Mouse (Mus musculus): Measurements from ENCODE around the gene Spef1.

Spef1 gene

DNA sequence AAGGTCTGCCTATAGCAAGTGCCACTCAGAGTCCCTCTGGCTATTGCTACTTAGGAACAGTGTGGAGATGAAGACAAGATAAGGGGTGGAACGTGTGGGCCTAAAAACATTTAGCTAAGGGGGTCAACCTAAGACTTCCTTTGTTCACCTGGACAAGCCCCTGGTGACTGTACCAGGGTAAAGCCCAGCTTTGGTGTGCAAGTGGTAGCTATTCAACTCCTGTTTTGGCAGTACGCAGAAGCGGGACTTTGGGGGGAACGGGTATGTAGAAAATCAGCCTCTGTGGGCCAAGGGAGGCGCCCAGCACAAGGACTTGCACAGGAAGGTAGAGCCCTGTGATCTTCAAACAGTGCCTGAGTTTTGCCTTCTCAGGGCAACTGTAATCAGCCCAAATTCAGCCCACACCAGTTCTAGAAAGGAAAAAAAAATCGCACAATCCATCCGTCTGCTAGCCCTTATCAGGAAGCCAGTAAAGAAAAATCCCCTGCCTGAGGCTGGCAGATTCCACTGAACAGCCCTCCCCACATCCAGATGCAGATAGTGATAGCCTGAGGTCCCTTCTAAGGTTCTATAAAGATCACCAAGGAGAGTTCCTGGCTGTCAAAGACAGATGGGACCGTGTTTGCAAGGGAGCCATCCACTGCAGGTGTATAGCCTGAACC, 18.6 kb upstream of the Spef1 start:
- DNase-seq = no peak

DNA sequence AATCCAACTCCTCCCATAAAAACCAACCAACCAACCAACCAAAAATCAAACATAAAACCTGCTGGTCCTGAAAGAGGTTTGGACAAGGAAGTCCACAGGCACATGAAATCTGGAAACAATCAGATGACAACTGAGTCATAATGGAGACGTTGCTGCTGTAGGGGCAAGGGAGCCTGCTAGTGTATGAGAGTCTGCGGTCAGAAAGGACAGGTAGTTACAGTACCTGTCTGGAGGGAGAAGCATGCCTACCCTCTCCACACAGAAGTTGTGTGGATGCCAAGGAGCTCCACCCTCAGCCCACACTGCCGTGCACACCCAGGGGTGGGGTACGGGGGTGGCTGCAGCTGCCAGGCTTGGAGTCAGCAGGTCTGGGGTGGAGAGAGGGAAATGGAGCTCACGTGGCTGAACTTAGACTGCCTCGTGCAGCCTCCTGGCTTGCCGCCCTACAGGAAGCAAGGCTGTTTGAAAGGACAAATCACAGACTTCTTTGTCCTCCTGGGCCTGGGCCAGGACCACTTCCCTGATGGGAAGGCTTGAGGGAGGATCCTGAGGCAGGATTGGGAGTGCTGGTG, 17.4 kb upstream of the Spef1 start:
- DNase-seq = peak; percentile 95

DNA sequence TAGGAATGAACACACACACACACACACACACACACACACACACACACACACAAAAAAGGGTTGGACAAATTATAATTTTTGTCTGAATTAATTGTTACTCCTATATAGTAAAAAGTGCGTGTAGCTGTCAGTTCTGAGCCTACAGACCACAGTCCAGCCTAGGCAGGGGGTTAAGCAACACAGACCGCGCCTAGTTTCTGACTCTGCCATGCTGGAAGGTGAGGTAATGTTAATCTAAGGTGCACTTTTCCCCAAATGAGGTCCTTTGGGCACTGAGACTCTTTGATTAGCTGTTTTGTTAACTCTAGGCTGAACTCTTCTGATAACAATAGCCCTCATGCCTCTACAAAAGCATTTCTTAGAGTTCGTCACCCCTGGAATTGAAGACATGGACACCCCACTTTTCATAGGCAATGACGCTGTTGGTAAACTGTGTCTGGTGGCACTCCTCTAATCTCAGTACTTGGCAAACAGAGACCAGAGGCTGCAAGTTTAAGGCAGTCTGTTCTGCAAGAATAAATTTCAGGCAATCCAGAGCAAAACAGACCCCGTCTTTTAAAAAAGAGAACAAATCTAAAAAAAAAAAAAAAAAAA, 16.8 kb upstream of the Spef1 start:
- DNase-seq = no peak

GRCm38 (mm10) chr2:131201262-131201661, 14.2 kb upstream of the Spef1 start:
- DNase-seq = no peak

- DNase-seq = no peak
Measured at GRCm38 (mm10) chr2:131200710-131201109, 13.6 kb upstream of the Spef1 start.

DNA sequence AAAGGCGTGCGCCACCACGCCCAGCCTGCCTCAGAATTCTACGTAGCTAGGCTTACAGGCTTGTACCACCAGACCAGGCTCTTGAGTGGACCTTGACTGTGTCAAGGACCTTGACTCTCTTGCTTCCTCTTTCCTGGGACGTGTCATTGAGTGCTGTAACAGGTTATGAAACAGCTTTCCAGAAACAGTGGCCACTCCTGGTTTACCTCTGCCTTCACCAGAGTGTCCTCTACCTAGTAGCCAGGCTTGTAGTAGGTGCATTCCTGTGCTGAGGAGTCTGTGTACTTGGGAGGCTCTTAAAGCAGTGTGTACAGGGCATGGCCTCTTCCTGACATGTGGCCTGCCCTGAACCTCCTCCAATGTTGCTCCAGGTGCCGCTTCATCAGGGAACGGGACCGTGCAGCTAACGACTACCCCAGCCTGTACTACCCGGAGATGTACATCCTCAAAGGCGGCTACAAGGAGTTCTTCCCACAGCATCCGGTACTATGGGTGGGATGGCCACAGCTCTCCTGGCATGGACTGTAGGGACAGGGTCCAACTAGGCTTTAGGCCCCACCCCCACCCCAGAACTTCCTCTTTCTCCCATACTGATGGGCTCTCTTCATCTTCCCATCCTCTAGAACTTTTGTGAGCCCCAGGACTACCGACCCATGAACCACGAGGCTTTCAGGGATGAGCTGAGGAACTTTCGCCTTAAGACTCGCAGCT, 9.7 kb upstream of the Spef1 start:
- DNase-seq = no peak

GRCm38 (mm10) chr2:131191005-131191390, 3.9 kb upstream of the Spef1 start:
- DNase-seq = no peak

DNA sequence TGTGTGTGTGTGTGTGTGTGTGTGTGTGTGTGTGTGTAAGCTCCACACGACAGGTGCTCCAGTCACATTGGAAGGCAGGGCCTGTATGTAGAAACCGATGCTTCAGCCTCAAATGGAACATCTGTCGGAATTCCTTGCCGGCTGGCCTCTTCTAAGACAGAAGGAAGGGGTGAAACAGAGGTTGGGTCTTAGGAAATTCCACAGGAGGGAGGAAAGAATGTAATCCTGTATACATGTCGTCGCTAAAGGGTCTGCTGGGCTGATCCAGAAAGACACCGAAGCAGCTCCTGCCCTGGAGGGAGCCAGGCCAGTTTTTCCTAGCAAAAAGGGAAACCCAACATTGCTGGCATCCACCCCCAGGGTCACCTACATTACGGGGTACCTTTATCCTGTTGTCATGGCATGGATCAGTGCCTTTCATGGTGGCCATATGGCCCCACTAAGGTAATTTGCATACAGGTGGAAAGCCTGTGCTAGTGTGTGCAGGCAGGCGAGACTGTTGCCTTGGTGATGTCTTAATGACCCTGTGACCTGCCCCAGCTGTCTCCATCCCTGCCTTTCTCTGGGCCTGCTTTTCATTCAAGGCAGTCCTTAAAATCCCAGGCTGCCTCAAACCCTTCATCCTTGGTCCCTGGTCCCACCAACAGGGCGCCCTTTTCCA, 3.4 kb upstream of the Spef1 start:
- peak; percentile 66 for DNase-seq

GRCm38 (mm10) chr2:131189521-131190309, 2.6 kb upstream of the Spef1 start:
- DNase-seq = no peak

DNA sequence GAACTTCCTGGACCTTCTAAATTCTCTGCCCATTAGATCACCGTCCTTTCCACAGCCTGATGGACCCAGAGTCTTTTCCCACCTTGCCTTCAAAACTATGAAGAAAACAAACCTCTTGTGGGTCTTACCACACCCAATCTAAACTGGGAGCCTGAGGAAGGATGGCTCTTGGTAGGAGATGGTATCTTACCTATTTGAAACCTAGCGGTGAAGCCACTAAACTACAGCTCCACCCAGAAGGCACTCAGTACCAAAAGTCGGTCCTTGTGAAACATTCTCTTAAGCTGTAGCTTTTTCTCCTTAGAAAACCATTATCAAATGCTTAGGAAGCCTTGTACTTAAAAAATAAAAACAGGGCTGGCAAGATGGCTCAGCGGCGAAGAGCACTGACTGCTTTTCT, 1.2 kb upstream of the Spef1 start:
- DNase-seq = no peak

DNA sequence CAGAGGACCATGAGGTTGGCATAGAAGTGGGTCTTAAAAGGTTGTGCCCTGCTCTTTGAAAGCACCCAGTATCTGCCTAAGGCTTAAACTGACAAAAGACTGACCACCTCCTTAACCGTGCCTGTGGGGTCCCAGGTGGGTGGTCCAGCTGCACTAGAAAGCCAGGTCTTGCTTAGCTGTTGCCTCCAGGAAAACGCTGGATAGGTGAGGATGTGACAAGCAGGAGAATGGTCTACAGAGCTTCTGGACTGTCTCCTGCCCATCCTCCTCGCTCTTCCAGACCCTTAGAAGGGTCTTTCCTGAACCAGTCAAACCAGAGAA, 480 bp upstream of the Spef1 start:
- no peak for DNase-seq

DNA sequence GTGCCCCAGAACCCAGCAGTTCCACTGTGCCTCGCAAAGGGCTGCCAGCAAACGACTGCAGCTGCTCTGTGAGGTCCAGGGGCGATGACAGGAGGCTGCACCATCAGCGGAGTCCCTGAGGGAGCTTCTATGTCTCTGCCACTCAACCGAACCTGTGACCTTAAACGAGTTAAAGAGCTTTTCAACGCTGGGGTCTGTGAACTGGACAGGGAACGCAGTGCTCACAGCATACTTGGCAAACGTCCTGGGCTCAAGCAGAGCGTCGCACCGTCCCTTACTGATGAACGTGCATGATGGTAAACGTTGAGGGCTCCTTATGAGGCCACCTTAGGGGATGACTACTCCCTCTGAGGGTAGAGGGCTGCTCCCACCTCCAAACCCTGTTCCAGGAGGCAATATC, 739 bp downstream of the Spef1 start:
- DNase-seq = no peak

DNA sequence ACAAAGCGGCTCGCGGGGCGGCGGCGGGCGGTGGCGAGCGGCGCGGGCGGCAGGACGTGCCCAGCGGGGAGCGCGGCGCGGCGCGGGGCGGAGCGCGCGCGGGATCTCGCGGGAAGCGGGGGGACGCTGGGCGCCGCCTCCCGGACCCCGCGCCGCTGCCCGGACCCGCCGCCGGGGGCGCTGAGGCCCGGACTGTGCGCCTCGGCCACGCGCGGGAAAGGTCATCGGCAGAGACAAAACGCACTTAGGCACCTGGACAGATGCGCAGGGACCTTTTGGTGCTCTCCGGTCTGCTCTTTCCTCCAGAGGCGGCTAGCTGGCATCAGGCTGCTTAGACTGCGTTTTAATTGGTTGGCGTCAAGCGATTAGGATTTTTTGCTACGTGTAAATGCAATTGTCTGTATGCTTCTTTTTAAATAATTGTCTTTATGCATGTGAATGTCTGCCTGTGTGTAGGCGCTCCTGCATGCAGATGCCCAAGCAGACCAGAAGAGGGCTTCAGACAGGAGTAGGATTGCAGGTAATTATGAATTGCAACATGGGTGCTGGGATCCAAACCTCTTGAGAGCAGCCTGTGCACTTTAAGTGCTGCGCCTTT, 7.0 kb downstream of the Spef1 start, which contains the start of gene Cenpb:
Gene Cenpb, minus strand, starts transcription at position 78 of the 598 bp plus-strand sequence.
- DNase-seq = peak; percentile 92

- DNase-seq = peak; percentile 76
Measured at GRCm38 (mm10) chr2:131179246-131179886, 7.7 kb downstream of the Spef1 start.

DNA sequence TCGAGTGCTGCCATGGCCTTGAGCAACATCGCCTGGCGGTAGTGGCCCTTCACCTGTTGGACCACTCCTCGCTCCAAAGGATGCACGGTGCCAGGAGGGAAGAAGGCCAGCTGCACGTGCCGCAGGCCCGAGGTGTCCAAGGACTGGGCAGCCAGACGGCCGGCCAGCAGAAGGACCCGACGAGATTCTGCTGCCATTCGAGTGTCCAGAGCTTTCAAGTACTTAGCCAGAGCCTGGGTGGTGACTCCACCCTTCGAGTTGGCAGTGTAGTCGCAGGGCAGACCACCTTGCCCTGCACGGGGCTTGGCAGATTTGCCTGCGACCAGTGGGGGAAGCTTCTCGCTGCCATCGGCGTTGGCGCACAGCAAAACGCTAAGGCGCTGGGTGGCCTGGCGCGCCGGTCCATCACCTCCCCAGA, 8.2 kb downstream of the Spef1 start:
- peak; percentile 46 for DNase-seq

DNA sequence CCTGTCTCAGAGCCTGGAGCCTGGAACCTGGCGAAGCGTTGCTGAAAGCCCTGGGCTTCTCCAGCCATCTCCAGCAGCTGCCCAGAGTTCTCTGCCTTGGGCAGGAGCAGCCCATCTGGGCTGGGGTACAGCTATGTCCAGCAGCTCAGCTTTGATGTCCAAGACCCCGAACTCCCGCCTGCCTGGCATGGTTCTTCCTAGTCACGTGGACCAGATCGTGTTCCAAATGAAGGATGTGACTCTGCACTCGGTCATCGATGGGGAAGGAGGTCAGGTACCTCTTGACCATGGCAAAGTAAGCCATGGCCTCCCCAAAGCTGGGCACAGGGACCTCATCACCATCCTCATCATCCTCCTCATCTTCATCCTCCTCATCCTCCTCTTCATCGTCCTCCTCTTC, 9.2 kb downstream of the Spef1 start:
- DNase-seq = no peak

DNA sequence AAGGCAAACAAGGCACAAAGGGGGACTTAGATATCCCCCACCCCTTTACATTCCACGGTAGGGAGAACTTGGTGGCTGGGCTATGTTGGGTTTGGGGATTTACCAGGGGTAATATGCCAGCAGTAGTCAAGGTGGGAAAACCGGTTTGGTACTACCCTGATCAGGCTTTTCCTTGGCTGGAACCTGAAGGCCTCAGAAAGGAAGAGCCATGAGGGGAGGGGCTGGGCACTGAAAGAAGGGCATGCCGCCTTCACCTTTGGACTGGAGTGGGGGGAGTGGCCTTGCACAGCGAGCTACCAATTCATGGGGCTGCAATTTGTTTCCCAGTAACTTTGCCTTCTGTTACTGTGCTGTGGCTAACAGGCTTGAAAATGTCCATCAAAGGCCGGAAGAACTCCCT, 10.6 kb downstream of the Spef1 start:
- DNase-seq = peak; percentile 87

- DNase-seq = peak; percentile 36
Measured at GRCm38 (mm10) chr2:131175945-131176309, 11.2 kb downstream of the Spef1 start.

DNA sequence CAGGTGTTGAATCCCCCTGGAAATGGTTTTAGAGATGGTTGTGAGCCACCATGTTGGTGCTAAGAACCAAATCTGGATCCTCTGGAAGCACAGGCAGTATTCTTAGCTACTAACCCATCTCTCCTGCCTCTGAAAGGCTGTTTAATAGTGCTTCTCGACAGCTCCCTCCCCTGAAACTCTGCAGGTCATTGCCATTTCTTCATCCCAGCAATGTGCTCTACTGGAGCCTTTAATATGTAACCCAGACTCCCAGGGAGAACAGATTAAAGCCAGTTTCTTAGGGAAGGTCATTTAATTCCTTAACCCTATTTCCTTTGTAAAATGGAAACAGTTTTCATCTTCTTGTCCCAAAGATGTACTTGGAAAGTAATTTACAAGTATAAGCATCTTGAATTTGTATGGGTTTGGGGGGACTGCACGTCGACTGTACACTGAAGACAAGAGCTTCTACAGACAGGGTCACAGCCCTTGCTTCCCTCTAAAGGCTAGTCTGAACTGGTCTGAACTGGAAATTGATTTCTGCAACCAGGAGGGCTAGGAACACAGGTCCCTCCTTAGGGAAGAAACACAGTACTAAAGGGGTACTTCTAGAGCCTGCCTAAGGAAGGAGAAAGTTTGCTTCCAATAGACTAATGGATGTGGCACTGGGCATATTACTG, 11.7 kb downstream of the Spef1 start:
- no peak for DNase-seq

DNA sequence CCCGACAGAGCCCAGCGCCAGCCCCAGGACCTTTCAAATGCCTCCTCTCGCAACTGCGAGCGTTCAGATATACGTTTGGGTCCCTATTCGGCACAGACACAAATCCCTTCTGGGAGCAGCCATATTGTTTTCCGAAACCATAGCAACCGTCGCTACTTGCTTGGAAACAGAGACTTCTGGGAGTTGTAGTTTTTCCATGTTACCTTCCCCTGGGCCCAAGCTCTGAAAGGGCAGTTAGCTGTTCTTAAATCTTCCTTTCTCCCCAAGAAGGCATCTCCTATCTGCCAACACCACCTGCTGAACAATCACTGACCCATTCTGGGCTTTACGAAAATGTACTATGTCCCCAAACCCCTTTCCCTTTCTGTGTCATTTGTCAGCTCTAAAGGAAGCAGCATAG, 12.4 kb downstream of the Spef1 start:
- DNase-seq = peak; percentile 81

DNA sequence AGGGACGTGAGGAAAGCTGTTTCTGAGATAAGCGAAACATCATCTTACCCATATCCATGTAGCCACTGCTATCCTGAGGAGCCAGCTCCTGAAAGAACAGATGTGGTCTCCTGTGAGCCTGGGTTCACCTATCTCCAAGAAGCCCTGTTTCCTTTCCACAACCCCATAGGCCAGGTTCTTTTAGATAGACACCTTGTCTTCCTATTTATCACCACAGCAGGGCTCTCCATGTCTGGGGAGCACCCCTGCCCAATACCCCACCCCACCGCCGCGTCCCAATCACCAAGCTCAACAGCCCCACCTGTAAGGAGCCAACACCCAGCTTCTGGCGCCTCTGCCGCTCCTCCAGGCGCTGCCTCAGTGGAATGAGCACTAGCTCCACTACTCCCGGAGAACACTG, 14.8 kb downstream of the Spef1 start:
- DNase-seq = no peak
